Mouse (Mus musculus) forebrain, postnatal 0 days (tissue): Measurements from ENCODE around the gene Ift172. TPM values are rescaled to one million over a fixed set of nuclear protein-coding genes. Genes with fewer than 3 reads are reported as not detected.

Experiments used
- ATAC-seq: fragments of 200-750 bp; cut with Nextera tagmentation; 2 replicates; pipeline ENCODE4 v1.8.0; 2017; ENCODE audit warnings: mild to moderate bottlenecking, moderate library complexity
- DNase-seq: peaks from one replicate; pipeline ENCODE4 v3.0.0-alpha.2; 2015
- H3K27ac ChIP-seq: fragments of 300-500 bp; sonication (generic); 2 replicates; pipeline ENCODE4 v1.5.1; 2014; ENCODE audit warnings: low read depth, mild to moderate bottlenecking, antibody characterized with exemption, low read length, moderate library complexity, mixed read lengths
- H3K27me3 ChIP-seq: fragments of 300-500 bp; sonication (generic); 2 replicates; pipeline ENCODE4 v1.6.1; 2014; ENCODE audit warnings: mild to moderate bottlenecking, low read length, mixed read lengths; ENCODE audit not compliant: insufficient read depth
- H3K36me3 ChIP-seq: fragments of 300-500 bp; sonication (generic); 2 replicates; pipeline ENCODE4 v1.6.1; 2014; ENCODE audit warnings: mild to moderate bottlenecking, moderate library complexity; ENCODE audit not compliant: insufficient read depth
- H3K4me1 ChIP-seq: fragments of 300-500 bp; sonication (generic); 2 replicates; pipeline ENCODE4 v1.6.1; 2014; ENCODE audit warnings: antibody characterized with exemption; ENCODE audit not compliant: insufficient read depth
- H3K4me2 ChIP-seq: fragments of 300-500 bp; sonication (generic); 2 replicates; pipeline ENCODE4 v1.6.1; 2014; ENCODE audit warnings: low read depth, mild to moderate bottlenecking, moderate library complexity
- H3K4me3 ChIP-seq: fragments of 300-500 bp; sonication (generic); 2 replicates; pipeline ENCODE4 v1.5.1; 2014; ENCODE audit warnings: low read depth, low read length, mixed read lengths
- H3K9ac ChIP-seq: fragments of 300-500 bp; sonication (generic); 2 replicates; pipeline ENCODE4 v1.6.1; 2014; ENCODE audit warnings: mild to moderate bottlenecking
- H3K9me3 ChIP-seq: fragments of 300-500 bp; sonication (generic); 2 replicates; pipeline ENCODE4 v1.6.1; 2016; ENCODE audit warnings: low read length
- CTCF ChIP-seq: sonication (generic); IDR thresholded peaks from 2 replicates; pipeline ENCODE4 v1.5.1; 2016; ENCODE audit warnings: antibody characterized with exemption, control low read depth, low read depth
- WGBS: fragments of 180-500 bp; shearing (Covaris S2); extraction: QIAGEN DNeasy Blood & Tissue Kit; methylation state at CpG from one replicate; pipeline ENCODE4 v1.1.7; 2014; 5-methylcytosine and 5-hydroxymethylcytosine counted together
- polyA plus RNA-seq: library from polyadenylated mRNA; unstranded; fragments of >200 nt; fragmentation: Nextera tagmentation; extraction: Ambion mirVana; gene quantifications from 2 replicates; pipeline ENCODE4 v1.2.1, GENCODE M21; 2015
- total RNA-seq: library from RNA; depleted of rRNA; stranded (reverse); fragments of >200 nt; gene quantifications from 2 replicates; pipeline ENCODE4 v1.2.3, GENCODE M21; 2014

The Ift172 gene
- total and polyA plus RNA-seq, 2 experiments from 2014 or later: 12.8 to 42.6 TPM

GRCm38 (mm10) chr5:31301866-31302265 lies 10.9 kb upstream of the Ift172 start:
- TF ChIP-seq CTCF: no peak
- Histone ChIP-seq H3K9me3 (peaks cover 6% of the 10 kb centered on the region; the same call in 1 of the 2 replicates), H3K4me2 (no peak overlapping the region), H3K36me3 (no peaks in the 10 kb centered on the region), H3K27me3 (no peaks in the 10 kb centered on the region), H3K9ac (no peak overlapping the region), H3K4me1 (no peaks in the 10 kb centered on the region), H3K27ac (no peak overlapping the region), H3K4me3 (no peak overlapping the region)
- WGBS: 77% methylated on average over 8 of the region's 8 CpGs
- no peak for DNase-seq
- no peak for ATAC-seq

GRCm38 (mm10) chr5:31298486-31298885 lies 7.6 kb upstream of the Ift172 start:
- 0 out of 2 replicates have a peak, but pooled peaks cover 8% of the 10 kb centered on the region for H3K4me1 ChIP-seq
- H3K4me3 ChIP-seq: no peak overlapping the region
- no peak for ATAC-seq
- no peak overlapping the region for H3K4me2 ChIP-seq
- DNase-seq: no peak
- TF ChIP-seq CTCF: no peak
- H3K27me3 ChIP-seq: no peaks in the 10 kb centered on the region
- no peak overlapping the region for H3K9ac ChIP-seq
- WGBS: 59% methylated on average over 2 of the region's 2 CpGs
- H3K36me3 ChIP-seq: 0 out of 2 replicates have a peak, but pooled peaks cover 1% of the 10 kb centered on the region
- H3K9me3 ChIP-seq: no peaks in the 10 kb centered on the region
- H3K27ac ChIP-seq: no peak overlapping the region

DNA sequence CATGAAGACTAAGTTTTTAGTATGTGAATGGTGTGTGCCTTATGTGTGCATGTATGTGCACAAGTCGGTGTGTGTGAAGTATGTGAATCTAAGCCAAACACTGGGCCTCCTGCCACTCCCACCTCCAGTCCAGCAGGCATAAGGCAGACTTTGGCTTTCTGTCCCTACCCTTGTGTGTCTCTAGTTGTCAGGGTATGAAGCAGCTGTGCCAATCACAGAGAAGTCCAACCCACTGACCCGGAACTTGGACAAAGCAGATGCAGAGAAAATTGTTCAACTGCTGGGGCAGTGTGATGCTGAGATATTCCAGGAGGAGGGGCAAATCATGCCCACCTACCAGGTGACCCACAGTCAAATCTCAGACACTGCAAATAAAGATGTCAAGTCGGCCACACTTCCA lies 7.1 kb upstream of the Ift172 start:
- H3K4me3 ChIP-seq: no peak overlapping the region
- 0 out of 2 replicates have a peak, but pooled peaks cover 8% of the 10 kb centered on the region for H3K4me1 ChIP-seq
- DNase-seq (no peak), ATAC-seq (no peak)
- no peak overlapping the region for H3K4me2 ChIP-seq
- H3K36me3 ChIP-seq: peaks cover 5% of the 10 kb centered on the region; the same call in 1 of the 2 replicates
- H3K27me3 ChIP-seq: no peaks in the 10 kb centered on the region
- no peak for TF ChIP-seq CTCF
- no peak overlapping the region for H3K9ac ChIP-seq
- H3K27ac ChIP-seq: no peak overlapping the region
- H3K9me3 ChIP-seq: no peaks in the 10 kb centered on the region
- WGBS: 83% methylated on average over 3 of the region's 3 CpGs

- H3K27ac ChIP-seq: peak within 1 kb of the TSS; percentile 82; the same call in 1 of the 2 replicates
- no peaks in the 10 kb centered on the region for H3K9me3 ChIP-seq
- ATAC-seq: no peak
- peak within 1 kb of the TSS; percentile 88 for H3K4me3 ChIP-seq
- 75% methylated on average over 13 of the region's 13 CpGs for WGBS
- TF ChIP-seq CTCF: no peak
- peak within 1 kb of the TSS; percentile 94 for H3K4me2 ChIP-seq
- peak within 1 kb of the TSS; percentile 93; the same call in 1 of the 2 replicates for H3K9ac ChIP-seq
- no peak for DNase-seq
- H3K36me3 ChIP-seq: peaks cover 13% of the 10 kb centered on the region
- no peaks in the 10 kb centered on the region for H3K27me3 ChIP-seq
- 0 out of 2 replicates have a peak, but pooled peaks cover 8% of the 10 kb centered on the region for H3K4me1 ChIP-seq
Measured at GRCm38 (mm10) chr5:31297047-31297757, 6.3 kb upstream of the Ift172 start, which contains the start of gene Gckr. Gene Gckr (plus strand): TSS chr5:31297443.

DNA sequence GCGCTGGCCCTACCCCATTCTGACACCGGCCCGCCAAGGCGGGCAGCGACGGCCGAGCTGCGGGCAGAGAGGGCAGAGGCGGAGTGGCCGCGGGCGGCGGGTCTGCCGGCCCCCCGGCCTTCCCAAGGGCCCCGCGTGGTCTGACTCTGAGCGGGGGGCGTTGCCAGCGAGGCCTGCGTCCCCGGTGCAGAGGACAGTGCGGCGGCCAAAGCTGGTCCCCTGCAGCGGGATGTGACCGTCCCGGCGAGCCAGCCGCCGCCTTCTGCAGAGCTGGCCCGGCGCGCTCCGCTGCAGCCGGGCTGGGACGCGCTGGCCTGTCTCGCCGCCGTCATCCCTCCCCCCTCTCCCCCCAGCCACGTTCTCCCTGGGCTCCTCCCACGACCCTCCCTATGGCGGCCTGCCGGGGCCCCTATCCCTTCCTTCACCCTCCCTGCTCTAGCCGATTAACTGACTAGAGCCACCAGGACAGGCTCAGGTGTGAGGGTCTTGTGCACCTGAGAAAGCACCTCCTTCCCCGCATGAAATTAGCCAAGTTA lies 4.8 kb upstream of the Ift172 start, which contains the start of gene Fndc4:
Gene Fndc4, minus strand, starts transcription at position 475 of the 536 bp plus-strand sequence.
- under 1% methylated on average over 41 of the region's 46 CpGs for WGBS
- TF ChIP-seq CTCF: no peak

GRCm38 (mm10) chr5:31294964-31295605 lies 4.2 kb upstream of the Ift172 start:
- H3K4me2 ChIP-seq: peak overlapping the region; percentile 94
- H3K36me3 ChIP-seq: peaks cover 13% of the 10 kb centered on the region
- peak overlapping the region; percentile 93 for H3K9ac ChIP-seq
- ATAC-seq (peak; percentile 30), DNase-seq (no peak)
- no peaks in the 10 kb centered on the region for H3K9me3 ChIP-seq
- H3K4me3 ChIP-seq: peak overlapping the region; percentile 88
- H3K27me3 ChIP-seq: no peaks in the 10 kb centered on the region
- peak overlapping the region; percentile 82 for H3K27ac ChIP-seq
- TF ChIP-seq CTCF: no peak
- 0 out of 2 replicates have a peak, but pooled peaks cover 12% of the 10 kb centered on the region for H3K4me1 ChIP-seq
- 4% methylated on average over 28 of the region's 29 CpGs for WGBS

More for the DNA sequence above, 4.8 kb upstream of the Ift172 start, which contains the start of gene Fndc4:
- ATAC-seq (peak; percentile 81), DNase-seq (peak; percentile 86)
- H3K27ac ChIP-seq: peak within 1 kb of the TSS; percentile 82
- no peaks in the 10 kb centered on the region for H3K27me3 ChIP-seq
- peak within 1 kb of the TSS; percentile 88 for H3K4me3 ChIP-seq
- H3K9ac ChIP-seq: peak within 1 kb of the TSS; percentile 93
- H3K4me1 ChIP-seq: 0 out of 2 replicates have a peak, but pooled peaks cover 8% of the 10 kb centered on the region
- peak within 1 kb of the TSS; percentile 94 for H3K4me2 ChIP-seq
- H3K36me3 ChIP-seq: peaks cover 13% of the 10 kb centered on the region
- no peaks in the 10 kb centered on the region for H3K9me3 ChIP-seq
